Mouse (Mus musculus) monocyte, adult 2 months (primary cell): ENCODE measurements at regions not wholly inside any gene's neighbourhood (a gene's known extent, or its start where the extent isn't known, plus 50 kb on each side); places are given as distances from the start of the nearest gene placed in this dataset.

Experiments
- DNase-seq, 2 experiments: peaks; one replicate each; pipeline ENCODE4 v3.0.0; 2022; ENCODE audit warnings: low spot score in 2 of 2, low read depth in 1 of 2

GRCm38 (mm10) chr13:90584766-90585165, 320.4 kb downstream of the Atp6ap1l start:
- DNase-seq = no peak

GRCm38 (mm10) chr13:90575371-90575770, 329.8 kb downstream of the Atp6ap1l start:
- no peak for DNase-seq

GRCm38 (mm10) chr13:90572580-90572979, 332.6 kb downstream of the Atp6ap1l start:
- no peak for DNase-seq

GRCm38 (mm10) chr13:90563183-90563840, 341.8 kb downstream of the Atp6ap1l start:
- no peak for DNase-seq

- no peak for DNase-seq
Measured at GRCm38 (mm10) chr13:90560095-90560494, 345.1 kb downstream of the Atp6ap1l start.

GRCm38 (mm10) chr13:90559481-90559880, 345.7 kb downstream of the Atp6ap1l start:
- no peak for DNase-seq

GRCm38 (mm10) chr13:90551166-90551565, 354.0 kb downstream of the Atp6ap1l start:
- no peak for DNase-seq

- no peak for DNase-seq
Measured at GRCm38 (mm10) chr13:90546288-90547035, 358.7 kb downstream of the Atp6ap1l start.

- no peak for DNase-seq
Measured at GRCm38 (mm10) chr13:90545816-90546215, 359.3 kb downstream of the Atp6ap1l start.

GRCm38 (mm10) chr13:90537525-90537924, 367.6 kb downstream of the Atp6ap1l start:
- no peak for DNase-seq

GRCm38 (mm10) chr13:90526998-90527397, 378.2 kb downstream of the Atp6ap1l start:
- no peak for DNase-seq

GRCm38 (mm10) chr13:90525801-90526200, 379.4 kb downstream of the Atp6ap1l start:
- DNase-seq = no peak

- no peak for DNase-seq
Measured at GRCm38 (mm10) chr13:90521758-90522245, 383.4 kb downstream of the Atp6ap1l start.

- DNase-seq = no peak
Measured at GRCm38 (mm10) chr13:90520992-90521757, 384.0 kb downstream of the Atp6ap1l start.

- peak; percentile 52 to 54 for DNase-seq
Measured at GRCm38 (mm10) chr13:90515773-90516503, 389.2 kb downstream of the Atp6ap1l start.

GRCm38 (mm10) chr13:90513867-90514266, 391.3 kb downstream of the Atp6ap1l start:
- no peak for DNase-seq

- no peak for DNase-seq
Measured at GRCm38 (mm10) chr13:90512786-90513401, 392.3 kb downstream of the Atp6ap1l start.

- no peak for DNase-seq
Measured at GRCm38 (mm10) chr13:90510479-90510878, 394.7 kb downstream of the Atp6ap1l start.

- no peak for DNase-seq
Measured at GRCm38 (mm10) chr13:90503188-90503587, 402.0 kb downstream of the Atp6ap1l start.

- DNase-seq = no peak
Measured at GRCm38 (mm10) chr13:90502141-90502540, 403.0 kb downstream of the Atp6ap1l start.

- no peak for DNase-seq
Measured at GRCm38 (mm10) chr13:90498978-90499377, 406.2 kb downstream of the Atp6ap1l start.
